ENCODE assay signal across 13 mouse cellular contexts in the genomic region with DNA sequence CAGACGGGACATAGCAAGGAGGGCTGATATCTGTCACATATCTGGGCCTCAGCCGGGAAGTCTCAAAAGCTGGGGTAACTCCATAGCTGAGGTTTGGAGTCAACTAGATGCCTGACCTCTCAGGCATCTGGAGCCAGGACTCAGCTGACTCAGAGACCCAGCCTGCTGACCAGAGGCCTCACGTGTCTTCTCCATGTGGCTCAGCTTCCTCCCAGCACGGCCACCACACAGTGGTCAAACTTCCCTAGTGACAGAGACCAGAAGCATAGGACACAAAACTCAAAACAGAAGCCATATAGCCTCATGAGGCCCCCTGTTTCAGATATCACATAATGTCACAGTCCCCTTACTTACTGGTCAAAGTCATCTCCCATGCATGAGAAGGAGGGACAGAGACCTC.
DNase-seq lines count a peak whose midpoint lies in the region; ATAC-seq and TF ChIP-seq lines count a peak whose summit lies in the region.
"Had no signal": no experiment of that assay in that cellular context is flagged by ENCODE, and none has a peak within 500 bp of the region (broad histone marks: within the 10 kb centered on the region; RNA-seq: fewer than 3 reads in every experiment).

No protein-coding gene starts in this region.

- H3K36me3 ChIP-seq in kidney, embryonic 15.5 days = no peaks in the 10 kb centered on the region
- no peaks in the 10 kb centered on the region for H3K36me3 ChIP-seq in neural tube, embryonic 15.5 days
- H3K36me3 ChIP-seq: G1E; hindbrain, embryonic 10.5 days; limb, embryonic 13.5 days had no signal

- DNase-seq in kidney, adult 11 months = peak; percentile 79
- DNase-seq in 3134 (ENCODE audit: extremely low read depth, insufficient read length, low spot score) = peak; percentile 52
- DNase-seq in heart, postnatal 36 days = peak; percentile 72
- DNase-seq in embryo, embryonic 9.5 days (ENCODE audit: extremely low spot score) = no peak
- DNase-seq in cerebellum, adult 11-12 months = no peak
- DNase-seq: adrenal gland, postnatal 14 days had no signal

- ATAC-seq in kidney, embryonic 15.5 days (replicated peaks; ENCODE audit: low FRiP score) = no peak
- ATAC-seq in neural tube, embryonic 15.5 days (ENCODE audit: low FRiP score) = no peak
- ATAC-seq: forebrain, embryonic 16.5 days had no signal

- no peaks in the 10 kb centered on the region for H3K9me3 ChIP-seq in kidney, embryonic 15.5 days (replicated peaks)
- H3K9me3 ChIP-seq in neural tube, embryonic 15.5 days (replicated peaks) = no peaks in the 10 kb centered on the region
- H3K9me3 ChIP-seq: limb, embryonic 13.5 days had no signal

- H3K27ac ChIP-seq in kidney, embryonic 15.5 days = no peak overlapping the region
- peak overlapping the region; percentile 98 for H3K27ac ChIP-seq in bone marrow macrophage, adult 2 months (ENCODE audit: insufficient read depth, low read depth, low read length)
- H3K27ac ChIP-seq in neural tube, embryonic 15.5 days (replicated peaks) = no peak overlapping the region
- H3K27ac ChIP-seq: hindbrain, embryonic 10.5 days had no signal

- no peak overlapping the region for H3K9ac ChIP-seq in kidney, embryonic 15.5 days
- H3K9ac ChIP-seq in neural tube, embryonic 15.5 days (replicated peaks) = no peak overlapping the region
- H3K9ac ChIP-seq: limb, embryonic 13.5 days had no signal

- TF ChIP-seq CTCF in bone marrow macrophage, adult 2 months (IDR thresholded peaks at IDR 0.05; ENCODE audit: low read depth, low read length) = no peak

- H3K4me2 ChIP-seq in kidney, embryonic 15.5 days = no peak overlapping the region
- no peak overlapping the region for H3K4me2 ChIP-seq in neural tube, embryonic 15.5 days
- H3K4me2 ChIP-seq: limb, embryonic 13.5 days had no signal

- intact Hi-C loops in heart, postnatal 36 days (cut with DNase I) = no loop called here

- no peak for TF ChIP-seq POLR2A in bone marrow macrophage, adult 2 months (IDR thresholded peaks at IDR 0.05; ENCODE audit: borderline replicate concordance, low read depth, low read length)

- H3K27me3 ChIP-seq in kidney, embryonic 15.5 days = no peaks in the 10 kb centered on the region
- H3K27me3 ChIP-seq in neural tube, embryonic 15.5 days (replicated peaks) = no peaks in the 10 kb centered on the region
- H3K27me3 ChIP-seq: limb, embryonic 13.5 days had no signal

- H3K4me1 ChIP-seq in kidney, embryonic 15.5 days = peaks cover 50% of the 10 kb centered on the region
- peaks cover 66% of the 10 kb centered on the region for H3K4me1 ChIP-seq in bone marrow macrophage, adult 2 months (ENCODE audit: control insufficient read depth, insufficient read depth, low read length)
- peaks cover 7% of the 10 kb centered on the region; the same call in 1 of the 2 replicates for H3K4me1 ChIP-seq in neural tube, embryonic 15.5 days

- 84% methylated on average over 4 of the region's 4 CpGs for WGBS in kidney, embryonic 15.5 days
- 92% methylated on average over 4 of the region's 4 CpGs for WGBS in neural tube, embryonic 15.5 days

- no peak overlapping the region for H3K4me3 ChIP-seq in kidney, embryonic 15.5 days (replicated peaks)
- no peak overlapping the region for H3K4me3 ChIP-seq in bone marrow macrophage, adult 2 months (ENCODE audit: insufficient read depth, low read length)
- H3K4me3 ChIP-seq in neural tube, embryonic 15.5 days (replicated peaks) = no peak overlapping the region
- H3K4me3 ChIP-seq: hindbrain, embryonic 10.5 days; limb, embryonic 13.5 days had no signal

Comparison
In these comparisons a context has a peak if more than half of its experiments do, and no peak if none do; other contexts are left out.
1. DNase-seq: peak in kidney, adult 11 months (single experiment), 3134 (single experiment) and heart, postnatal 36 days (2 of 2); none in embryo, embryonic 9.5 days (single experiment) and cerebellum, adult 11-12 months (single experiment).